8 mouse cellular contexts compared by ENCODE assay signal in the genomic region with DNA sequence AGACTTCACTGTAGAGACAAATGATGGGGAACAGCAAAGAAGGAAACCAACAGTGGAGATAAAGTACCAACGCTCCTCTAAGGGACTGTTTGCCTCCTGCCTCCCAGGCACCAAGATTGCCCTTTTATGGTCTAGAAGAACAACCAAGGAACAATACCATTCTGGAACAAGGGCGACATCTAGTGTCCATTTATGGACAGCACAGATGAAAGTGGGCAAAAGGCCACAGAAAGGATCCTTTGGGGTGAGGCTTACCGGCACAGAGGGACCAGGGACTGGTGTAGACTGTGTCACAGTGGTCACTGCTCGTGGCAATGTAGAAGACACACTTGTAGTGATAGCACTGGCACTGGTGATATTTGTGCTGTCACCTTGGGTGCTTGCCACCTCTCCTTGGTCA. TPM values are rescaled to one million over a fixed set of nuclear protein-coding genes. Genes with fewer than 3 reads are reported as not detected.
A peak's percentile ranks its signal among the peaks of the same experiment; 100 is the strongest.
DNase-seq lines count a peak whose midpoint lies in the region; ATAC-seq and TF ChIP-seq lines count a peak whose summit lies in the region.

No protein-coding gene starts in this region.

- peaks cover 2% of the 10 kb centered on the region for H3K27me3 ChIP-seq in Patski
- no peaks in the 10 kb centered on the region for H3K27me3 ChIP-seq in heart, embryonic 11.5 days (ENCODE audit: control insufficient read depth, insufficient read depth, low read length)
- 0 out of 2 replicates have a peak, but pooled peaks cover 3% of the 10 kb centered on the region for H3K27me3 ChIP-seq in kidney, embryonic 16.5 days (ENCODE audit: insufficient read depth, low read length)
- no peaks in the 10 kb centered on the region for H3K27me3 ChIP-seq in liver, postnatal 0 days (ENCODE audit: insufficient read depth, low read length)

- no peak for TF ChIP-seq EP300 in liver, postnatal 0 days (IDR thresholded peaks at IDR 0.05; ENCODE audit: low read depth)

- DNase-seq in Patski (ENCODE audit: low read depth, low spot score) = no peak
- DNase-seq in cerebellum, postnatal 36 days = peak; percentile 44 to 73
- DNase-seq in liver, postnatal 0 days = peak; percentile 51
- peak; percentile 46 for DNase-seq in neural tube, embryonic 10.5 days (ENCODE audit: extremely low spot score, low spot score)
- DNase-seq in urinary bladder, postnatal 36 days (ENCODE audit: low spot score in 2 of 2) = peak; percentile 20 to 46

- no peaks in the 10 kb centered on the region for H3K4me1 ChIP-seq in heart, embryonic 11.5 days (ENCODE audit: control insufficient read depth, insufficient read depth, low read length)
- no peaks in the 10 kb centered on the region for H3K4me1 ChIP-seq in kidney, embryonic 16.5 days (ENCODE audit: insufficient read depth, low read length)
- H3K4me1 ChIP-seq in liver, postnatal 0 days (ENCODE audit: insufficient read depth) = no peaks in the 10 kb centered on the region

- H3K4me3 ChIP-seq in heart, embryonic 11.5 days (ENCODE audit: low read depth, low read length) = no peak overlapping the region
- H3K4me3 ChIP-seq in kidney, embryonic 16.5 days (ENCODE audit: low read length) = no peak overlapping the region
- no peak overlapping the region for H3K4me3 ChIP-seq in liver, postnatal 0 days (ENCODE audit: low read depth, low read length)

- H3K27ac ChIP-seq in heart, embryonic 11.5 days (ENCODE audit: low read depth, low read length) = no peak overlapping the region
- H3K27ac ChIP-seq in kidney, embryonic 16.5 days (ENCODE audit: low read length) = no peak overlapping the region
- H3K27ac ChIP-seq in liver, postnatal 0 days (ENCODE audit: low read depth) = no peak overlapping the region

- no peaks in the 10 kb centered on the region for H3K9me3 ChIP-seq in heart, embryonic 11.5 days (replicated peaks; ENCODE audit: control insufficient read depth, low read length)
- H3K9me3 ChIP-seq in kidney, embryonic 16.5 days (ENCODE audit: low read length) = no peaks in the 10 kb centered on the region
- H3K9me3 ChIP-seq in liver, postnatal 0 days (ENCODE audit: low read length) = no peaks in the 10 kb centered on the region

- CTCF ChIA-PET in Patski (lab: Charles Lee) = interaction anchor here (1.0 to 1.3 kb wide), 2 partner anchors 10 to 55 kb away, joined by 3 read pairs; no protein-coding TSS in a partner anchor

- no peak for TF ChIP-seq CTCF in Patski (IDR thresholded peaks at IDR 0.05)
- TF ChIP-seq CTCF in liver, postnatal 0 days (IDR thresholded peaks at IDR 0.05; ENCODE audit: low read depth) = peak; percentile 89

- in situ Hi-C loops in Patski (cut with MboI; ENCODE audit: low pct_unique_long_range_greater_than_20kb) = no loop called here

- H3K36me3 ChIP-seq in heart, embryonic 11.5 days (ENCODE audit: control insufficient read depth, insufficient read depth, low read length) = peaks cover 37% of the 10 kb centered on the region
- H3K36me3 ChIP-seq in kidney, embryonic 16.5 days (ENCODE audit: insufficient read depth, low read length) = peaks cover 89% of the 10 kb centered on the region
- peaks cover 94% of the 10 kb centered on the region for H3K36me3 ChIP-seq in liver, postnatal 0 days (replicated peaks; ENCODE audit: insufficient read depth, low read length)

- POLR2A ChIA-PET in Patski (lab: Charles Lee) = no interaction called here

- WGBS in heart, embryonic 11.5 days (ENCODE audit: insufficient replicate concordance) = 25% methylated on average over 4 of the region's 4 CpGs
- 31% methylated on average over 4 of the region's 4 CpGs for WGBS in kidney, embryonic 16.5 days
- WGBS in liver, postnatal 0 days (ENCODE audit: insufficient replicate concordance) = 35% methylated on average over 4 of the region's 4 CpGs

- no peak overlapping the region for H3K4me2 ChIP-seq in heart, embryonic 11.5 days
- no peak overlapping the region for H3K4me2 ChIP-seq in kidney, embryonic 16.5 days (replicated peaks; ENCODE audit: low read depth, low read length)
- no peak overlapping the region for H3K4me2 ChIP-seq in liver, postnatal 0 days (ENCODE audit: low read depth, low read length)

- peak; percentile 92 for ATAC-seq in CD4-positive, CD25-positive, alpha-beta regulatory T cell, adult 4 months
- peak; percentile 40 for ATAC-seq in Patski
- ATAC-seq in heart, embryonic 11.5 days (replicated peaks; ENCODE audit: insufficient number of reproducible peaks, low FRiP score, low TSS enrichment) = peak; percentile 29; the same call in 1 of the 2 replicates
- ATAC-seq in kidney, embryonic 16.5 days (ENCODE audit: low FRiP score, low TSS enrichment) = peak; percentile 46; the same call in 1 of the 2 replicates
- peak; percentile 54 for ATAC-seq in liver, postnatal 0 days

- H3K9ac ChIP-seq in heart, embryonic 11.5 days (ENCODE audit: low read depth, low read length) = no peak overlapping the region
- H3K9ac ChIP-seq in kidney, embryonic 16.5 days (replicated peaks; ENCODE audit: low read length) = no peak overlapping the region
- H3K9ac ChIP-seq in liver, postnatal 0 days (replicated peaks) = no peak overlapping the region

RNA-seq across cellular contexts. Expression of a gene that starts 17.5 kb away (rescaled TPM):
- 10 to 100 TPM; 34.2 to 45.5 TPM for polyA plus RNA-seq in CD4-positive, CD25-positive, alpha-beta regulatory T cell, adult 4 months (2017; shearing (Covaris generic))
- polyA plus RNA-seq in Patski (2021) = 81.1 TPM
- 42.6 and 52.1 TPM in 2 replicates for polyA plus RNA-seq in heart, embryonic 11.5 days (2014; fragmentation: Nextera tagmentation; extraction: Ambion mirVana)
- 54.7 and 61.1 TPM in 2 replicates for polyA plus RNA-seq in kidney, embryonic 16.5 days (2015; fragmentation: Nextera tagmentation; extraction: Ambion mirVana)
- 14.6 and 16.4 TPM in 2 replicates for polyA plus RNA-seq in liver, postnatal 0 days (2015; fragmentation: Nextera tagmentation; extraction: Ambion mirVana)

RNA-seq across cellular contexts. Expression of a gene that starts 18.0 kb away (rescaled TPM):
- polyA plus RNA-seq in CD4-positive, CD25-positive, alpha-beta regulatory T cell, adult 4 months (2017; shearing (Covaris generic)) = 10 to 100 TPM in 1 of 2 experiments, 1 to 10 TPM in 1; 6.4 to 15.1 TPM
- 166 TPM for polyA plus RNA-seq in Patski (2021)
- 51.6 and 64.0 TPM in 2 replicates for polyA plus RNA-seq in heart, embryonic 11.5 days (2014; fragmentation: Nextera tagmentation; extraction: Ambion mirVana)
- 65.1 and 66.2 TPM in 2 replicates for polyA plus RNA-seq in kidney, embryonic 16.5 days (2015; fragmentation: Nextera tagmentation; extraction: Ambion mirVana)
- polyA plus RNA-seq in liver, postnatal 0 days (2015; fragmentation: Nextera tagmentation; extraction: Ambion mirVana) = 22.3 and 22.6 TPM in 2 replicates

RNA-seq across cellular contexts. Expression of a gene that starts 26.9 kb away (rescaled TPM):
- 100 to 1,000 TPM; 181 to 200 TPM for polyA plus RNA-seq in CD4-positive, CD25-positive, alpha-beta regulatory T cell, adult 4 months (2017; shearing (Covaris generic))
- 98.0 TPM for polyA plus RNA-seq in Patski (2021)
- polyA plus RNA-seq in heart, embryonic 11.5 days (2014; fragmentation: Nextera tagmentation; extraction: Ambion mirVana) = 94.3 and 96.5 TPM in 2 replicates
- 147 and 159 TPM in 2 replicates for polyA plus RNA-seq in kidney, embryonic 16.5 days (2015; fragmentation: Nextera tagmentation; extraction: Ambion mirVana)
- polyA plus RNA-seq in liver, postnatal 0 days (2015; fragmentation: Nextera tagmentation; extraction: Ambion mirVana) = 48.9 and 51.8 TPM in 2 replicates

RNA-seq across cellular contexts. Expression of a gene that starts 27.0 kb away (rescaled TPM):
- polyA plus RNA-seq in CD4-positive, CD25-positive, alpha-beta regulatory T cell, adult 4 months (2017; shearing (Covaris generic)) = 100 to 1,000 TPM; 162 to 239 TPM
- polyA plus RNA-seq in Patski (2021) = 1.0 TPM
- 0.96 and 1.3 TPM in 2 replicates for polyA plus RNA-seq in heart, embryonic 11.5 days (2014; fragmentation: Nextera tagmentation; extraction: Ambion mirVana)
- 4.3 and 4.8 TPM in 2 replicates for polyA plus RNA-seq in kidney, embryonic 16.5 days (2015; fragmentation: Nextera tagmentation; extraction: Ambion mirVana)
- polyA plus RNA-seq in liver, postnatal 0 days (2015; fragmentation: Nextera tagmentation; extraction: Ambion mirVana) = 5.1 and 5.2 TPM in 2 replicates

RNA-seq across cellular contexts. Expression of a gene that starts 52.7 kb away (rescaled TPM):
- 10 to 100 TPM in 1 of 2 experiments, 1 to 10 TPM in 1; 7.3 to 13.0 TPM for polyA plus RNA-seq in CD4-positive, CD25-positive, alpha-beta regulatory T cell, adult 4 months (2017; shearing (Covaris generic))
- polyA plus RNA-seq in Patski (2021) = 320 TPM
- polyA plus RNA-seq in heart, embryonic 11.5 days (2014; fragmentation: Nextera tagmentation; extraction: Ambion mirVana) = 1.3 and 2.2 TPM in 2 replicates
- 7.9 and 10.3 TPM in 2 replicates for polyA plus RNA-seq in kidney, embryonic 16.5 days (2015; fragmentation: Nextera tagmentation; extraction: Ambion mirVana)
- 0.06 and 0.12 TPM in 2 replicates for polyA plus RNA-seq in liver, postnatal 0 days (2015; fragmentation: Nextera tagmentation; extraction: Ambion mirVana)

Comparison
In these comparisons a context has a peak if more than half of its experiments do, and no peak if none do; other contexts are left out.
1. ATAC-seq: peak in every context shown above with its lines; median percentile 92 in CD4-positive, CD25-positive, alpha-beta regulatory T cell, adult 4 months; 54 in liver, postnatal 0 days; 46 in kidney, embryonic 16.5 days; 40 in Patski; 29 in heart, embryonic 11.5 days.